Mouse (Mus musculus) heart, embryonic 12.5 days (tissue): ENCODE data around the gene Ccnd3. TPM values are rescaled to one million over a fixed set of nuclear protein-coding genes. Genes with fewer than 3 reads are reported as not detected.
A peak's percentile ranks its signal among the peaks of the same experiment; 100 is the strongest.

ENCODE experiments used
- ATAC-seq: fragments of 200-750 bp; cut with Nextera tagmentation; 2 replicates; pipeline ENCODE4 v1.8.0; 2017; ENCODE audit warnings: moderate TSS enrichment, moderate library complexity; ENCODE audit not compliant: insufficient number of reproducible peaks, low FRiP score
- H3K27ac ChIP-seq: fragments of 300-500 bp; sonication (generic); 2 replicates; pipeline ENCODE4 v1.5.1; 2016; ENCODE audit warnings: mild to moderate bottlenecking, moderate library complexity; ENCODE audit not compliant: poor library complexity, severe bottlenecking
- H3K27me3 ChIP-seq: fragments of 300-500 bp; sonication (generic); replicated peaks from 2 replicates; pipeline ENCODE4 v1.6.1; 2016; ENCODE audit warnings: mild to moderate bottlenecking, moderate library complexity
- H3K36me3 ChIP-seq: fragments of 300-500 bp; sonication (generic); 2 replicates; pipeline ENCODE4 v1.6.1; 2016; ENCODE audit warnings: mild to moderate bottlenecking, moderate library complexity
- H3K4me1 ChIP-seq: fragments of 300-500 bp; sonication (generic); replicated peaks from 2 replicates; pipeline ENCODE4 v1.6.1; 2016; ENCODE audit warnings: mild to moderate bottlenecking
- H3K4me2 ChIP-seq: fragments of 300-500 bp; sonication (generic); 2 replicates; pipeline ENCODE4 v1.6.1; 2016; ENCODE audit warnings: mild to moderate bottlenecking, moderate library complexity
- H3K4me3 ChIP-seq: fragments of 300-500 bp; sonication (generic); 2 replicates; pipeline ENCODE4 v1.5.1; 2016; ENCODE audit warnings: mild to moderate bottlenecking
- H3K9ac ChIP-seq: fragments of 300-500 bp; sonication (generic); 2 replicates; pipeline ENCODE4 v1.6.1; 2016; ENCODE audit warnings: mild to moderate bottlenecking, moderate library complexity
- H3K9me3 ChIP-seq: fragments of 300-500 bp; sonication (generic); replicated peaks from 2 replicates; pipeline ENCODE4 v1.6.1; 2016; ENCODE audit warnings: mild to moderate bottlenecking, moderate library complexity
- WGBS: fragments of 180-500 bp; shearing (Covaris S2); methylation state at CpG from one replicate; pipeline ENCODE4 v1.1.7; 2016; 5-methylcytosine and 5-hydroxymethylcytosine counted together
- polyA plus RNA-seq: library from polyadenylated mRNA; unstranded; fragments of >200 nt; fragmentation: Nextera tagmentation; extraction: Ambion mirVana; gene quantifications from 2 replicates; pipeline ENCODE4 v1.2.1, GENCODE M21; 2016

Ccnd3 gene
- polyA plus RNA-seq, 1 experiment from 2014 or later = 533 TPM

- Histone ChIP-seq H3K4me1 (peaks cover 42% of the 10 kb centered on the region), H3K4me3 (no peak overlapping the region), H3K36me3 (peaks cover 21% of the 10 kb centered on the region), H3K9ac (no peak overlapping the region), H3K27ac (no peak overlapping the region), H3K27me3 (no peaks in the 10 kb centered on the region), H3K9me3 (no peaks in the 10 kb centered on the region), H3K4me2 (no peak overlapping the region)
- no peak for ATAC-seq
Measured at GRCm38 (mm10) chr17:47503689-47504088, 1.2 kb upstream of the Ccnd3 start.

- Histone ChIP-seq H3K9ac (peak overlapping the region; percentile 71; the same call in 1 of the 2 replicates), H3K4me2 (peak overlapping the region; percentile 80), H3K27ac (no peak overlapping the region), H3K4me1 (peaks cover 45% of the 10 kb centered on the region), H3K27me3 (no peaks in the 10 kb centered on the region), H3K4me3 (peak overlapping the region; percentile 51), H3K9me3 (no peaks in the 10 kb centered on the region), H3K36me3 (peaks cover 15% of the 10 kb centered on the region)
- 64% methylated on average over 5 of the region's 5 CpGs for WGBS
- ATAC-seq = no peak
Measured at GRCm38 (mm10) chr17:47504228-47504627, 623 bp upstream of the Ccnd3 start.

- Histone ChIP-seq H3K9me3 (no peaks in the 10 kb centered on the region), H3K9ac (peak overlapping the region; percentile 71; the same call in 1 of the 2 replicates), H3K4me3 (peak overlapping the region; percentile 51), H3K4me2 (peak overlapping the region; percentile 80), H3K27ac (peak overlapping the region; percentile 11; the same call in 1 of the 2 replicates), H3K36me3 (peaks cover 5% of the 10 kb centered on the region), H3K27me3 (no peaks in the 10 kb centered on the region), H3K4me1 (peaks cover 51% of the 10 kb centered on the region)
- no peak for ATAC-seq
- 63% methylated on average over 2 of the region's 2 CpGs for WGBS
Measured at GRCm38 (mm10) chr17:47505566-47505965, 715 bp downstream of the Ccnd3 start.

- 75% methylated on average over 1 of the region's 1 CpGs for WGBS
- Histone ChIP-seq H3K36me3 (peaks cover under 1% of the 10 kb centered on the region; the same call in 1 of the 2 replicates), H3K4me3 (no peak overlapping the region), H3K9me3 (no peaks in the 10 kb centered on the region), H3K4me1 (peaks cover 50% of the 10 kb centered on the region), H3K27ac (no peak overlapping the region), H3K4me2 (peak overlapping the region; percentile 80; the same call in 1 of the 2 replicates), H3K27me3 (no peaks in the 10 kb centered on the region), H3K9ac (no peak overlapping the region)
- ATAC-seq = no peak
Measured at GRCm38 (mm10) chr17:47506042-47506441, 1.2 kb downstream of the Ccnd3 start.

- Histone ChIP-seq H3K9me3 (no peaks in the 10 kb centered on the region), H3K36me3 (no peaks in the 10 kb centered on the region), H3K9ac (no peak overlapping the region), H3K27me3 (no peaks in the 10 kb centered on the region), H3K27ac (no peak overlapping the region), H3K4me3 (no peak overlapping the region), H3K4me1 (peaks cover 48% of the 10 kb centered on the region), H3K4me2 (no peak overlapping the region)
- ATAC-seq = no peak
- WGBS = 84% methylated on average over 4 of the region's 4 CpGs
Measured at GRCm38 (mm10) chr17:47506697-47507096, 1.8 kb downstream of the Ccnd3 start.

GRCm38 (mm10) chr17:47507523-47507922 is 2.7 kb downstream of the Ccnd3 start:
- Histone ChIP-seq H3K27me3 (no peaks in the 10 kb centered on the region), H3K27ac (peak overlapping the region; percentile 91; the same call in 1 of the 2 replicates), H3K4me3 (no peak overlapping the region), H3K4me2 (peak overlapping the region; percentile 68), H3K36me3 (no peaks in the 10 kb centered on the region), H3K4me1 (peaks cover 53% of the 10 kb centered on the region), H3K9ac (no peak overlapping the region), H3K9me3 (no peaks in the 10 kb centered on the region)
- WGBS = 69% methylated on average over 2 of the region's 2 CpGs
- ATAC-seq = no peak

GRCm38 (mm10) chr17:47508012-47508608 is 3.3 kb downstream of the Ccnd3 start:
- Histone ChIP-seq H3K9ac (peak overlapping the region; percentile 55; the same call in 1 of the 2 replicates), H3K4me1 (peaks cover 58% of the 10 kb centered on the region), H3K4me3 (peak overlapping the region; percentile 28), H3K36me3 (no peaks in the 10 kb centered on the region), H3K27ac (peak overlapping the region; percentile 91), H3K4me2 (peak overlapping the region; percentile 68), H3K27me3 (no peaks in the 10 kb centered on the region), H3K9me3 (no peaks in the 10 kb centered on the region)
- 15% methylated on average over 12 of the region's 12 CpGs for WGBS
- ATAC-seq = peak; percentile 68

- ATAC-seq = no peak
- WGBS = 59% methylated on average over 9 of the region's 9 CpGs
- Histone ChIP-seq H3K9ac (no peak overlapping the region), H3K27me3 (no peaks in the 10 kb centered on the region), H3K4me2 (no peak overlapping the region), H3K4me1 (peaks cover 64% of the 10 kb centered on the region), H3K9me3 (no peaks in the 10 kb centered on the region), H3K4me3 (no peak overlapping the region), H3K27ac (peak overlapping the region; percentile 60), H3K36me3 (no peaks in the 10 kb centered on the region)
Measured at GRCm38 (mm10) chr17:47509031-47509705, 4.3 kb downstream of the Ccnd3 start.

GRCm38 (mm10) chr17:47511111-47512020 is 6.5 kb downstream of the Ccnd3 start:
- H3K4me2 ChIP-seq = peak overlapping the region; percentile 61
- peak overlapping the region; percentile 80 for H3K27ac ChIP-seq
- peaks cover 58% of the 10 kb centered on the region for H3K4me1 ChIP-seq
- 8% methylated on average over 25 of the region's 25 CpGs for WGBS
- ATAC-seq = peak; percentile 91
- H3K27me3 ChIP-seq = no peaks in the 10 kb centered on the region
- peak overlapping the region; percentile 41 for H3K9ac ChIP-seq
- no peaks in the 10 kb centered on the region for H3K36me3 ChIP-seq
- H3K9me3 ChIP-seq = no peaks in the 10 kb centered on the region
- H3K4me3 ChIP-seq = peak overlapping the region; percentile 26

- H3K4me1 ChIP-seq = peaks cover 60% of the 10 kb centered on the region
- peak overlapping the region; percentile 59 for H3K27ac ChIP-seq
- H3K4me2 ChIP-seq = no peak overlapping the region
- H3K9me3 ChIP-seq = no peaks in the 10 kb centered on the region
- H3K27me3 ChIP-seq = no peaks in the 10 kb centered on the region
- H3K36me3 ChIP-seq = no peaks in the 10 kb centered on the region
- no peak overlapping the region for H3K4me3 ChIP-seq
- no peak for ATAC-seq
- 67% methylated on average over 10 of the region's 10 CpGs for WGBS
- peak overlapping the region; percentile 11; the same call in 1 of the 2 replicates for H3K9ac ChIP-seq
Measured at GRCm38 (mm10) chr17:47512956-47513775, 8.3 kb downstream of the Ccnd3 start.
